ENCODE assay signal across 8 mouse cellular contexts in the genomic region with DNA sequence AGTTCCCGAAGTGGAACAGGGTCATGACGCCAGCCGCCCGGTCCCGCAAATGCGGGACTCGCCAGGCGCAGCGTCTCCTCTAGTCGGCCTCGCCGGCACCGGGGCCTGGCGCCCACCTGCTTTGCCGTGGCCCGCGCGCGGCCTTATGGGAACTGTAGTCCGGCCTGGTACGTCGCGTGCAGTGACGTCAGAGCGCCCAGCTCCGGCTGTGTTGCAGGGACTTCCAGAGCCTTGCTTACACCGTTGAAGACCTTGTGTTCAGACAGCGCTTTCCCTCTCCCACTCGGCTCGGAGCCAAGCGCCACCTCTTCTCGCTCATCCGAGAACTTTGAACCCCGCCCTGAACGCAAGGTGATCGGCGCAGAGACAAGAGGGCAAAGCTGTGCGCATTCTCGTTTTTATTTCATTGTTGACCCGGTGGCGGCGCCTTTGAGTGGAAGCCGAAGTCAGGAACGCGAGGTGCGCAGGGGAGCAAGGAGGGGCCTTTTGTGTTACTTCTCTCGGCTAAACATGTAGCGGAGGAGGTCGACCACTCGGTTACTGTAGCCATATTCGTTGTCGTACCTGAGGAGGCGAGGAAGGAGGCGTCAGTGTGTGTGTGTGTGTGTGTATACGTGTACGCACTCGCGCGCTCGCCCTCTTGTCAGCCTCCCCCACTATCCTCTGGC. TPM values are rescaled to one million over a fixed set of nuclear protein-coding genes. Genes with fewer than 3 reads are reported as not detected.
DNase-seq lines count a peak whose midpoint lies in the region; ATAC-seq and TF ChIP-seq lines count a peak whose summit lies in the region.

Tmem147 (minus strand) TSS at position 145 of the 668 bp plus-strand sequence.

- no peaks in the 10 kb centered on the region for H3K27me3 ChIP-seq in CH12.LX (replicated peaks)
- H3K27me3 ChIP-seq in forebrain, embryonic 11.5 days (ENCODE audit: control insufficient read depth, insufficient read depth, low read length) = no peaks in the 10 kb centered on the region
- H3K27me3 ChIP-seq in heart, embryonic 16.5 days (ENCODE audit: control insufficient read depth, insufficient read depth, low read length) = no peaks in the 10 kb centered on the region
- no peaks in the 10 kb centered on the region for H3K27me3 ChIP-seq in liver, embryonic 15.5 days
- H3K27me3 ChIP-seq in neural tube, embryonic 12.5 days (replicated peaks) = no peaks in the 10 kb centered on the region

- H3K9ac ChIP-seq in CH12.LX (ENCODE audit: insufficient read depth, low read depth) = peak within 1 kb of the TSS; percentile 77
- peak within 1 kb of the TSS; percentile 86 for H3K9ac ChIP-seq in forebrain, embryonic 11.5 days (ENCODE audit: low read length)
- H3K9ac ChIP-seq in heart, embryonic 16.5 days (ENCODE audit: low read length) = peak within 1 kb of the TSS; percentile 92
- H3K9ac ChIP-seq in liver, embryonic 15.5 days = peak within 1 kb of the TSS; percentile 77
- peak within 1 kb of the TSS; percentile 77 for H3K9ac ChIP-seq in neural tube, embryonic 12.5 days

- under 1% methylated on average over 60 of the region's 60 CpGs for WGBS in forebrain, embryonic 11.5 days
- under 1% methylated on average over 60 of the region's 60 CpGs for WGBS in heart, embryonic 16.5 days
- WGBS in liver, embryonic 15.5 days (ENCODE audit: insufficient replicate concordance) = under 1% methylated on average over 60 of the region's 60 CpGs
- WGBS in neural tube, embryonic 12.5 days = under 1% methylated on average over 60 of the region's 60 CpGs

- peaks cover 19 to 70% of the 10 kb centered on the region in 2 experiments for H3K36me3 ChIP-seq in CH12.LX (replicated peaks in 1 of 2; ENCODE audit: control insufficient read depth in 1 of 2, insufficient read depth in 1 of 2, low read length in 1 of 2)
- no peaks in the 10 kb centered on the region; the same call in 1 of the 2 replicates for H3K36me3 ChIP-seq in forebrain, embryonic 11.5 days (ENCODE audit: control insufficient read depth, insufficient read depth, low read length)
- H3K36me3 ChIP-seq in heart, embryonic 16.5 days (ENCODE audit: control insufficient read depth, insufficient read depth) = peaks cover 11% of the 10 kb centered on the region
- peaks cover 21% of the 10 kb centered on the region; the same call in 1 of the 2 replicates for H3K36me3 ChIP-seq in liver, embryonic 15.5 days (replicated peaks)
- peaks cover 24% of the 10 kb centered on the region for H3K36me3 ChIP-seq in neural tube, embryonic 12.5 days

- DNase-seq in CH12.LX (ENCODE audit: extremely low read depth) = peak; percentile 95
- DNase-seq in c-Kit-positive CD71-positive TER-119-negative erythroid progenitor cells, embryonic 14.5 days (ENCODE audit: low read depth) = peak; percentile 92
- peak; percentile 96 for DNase-seq in forebrain, embryonic 11.5 days (ENCODE audit: low spot score)
- peak; percentile 98 to 99 for DNase-seq in kidney, postnatal 36 days
- DNase-seq in telencephalon, adult 2 months (ENCODE audit: low read depth, low spot score) = peak; percentile 92

- H3K9me3 ChIP-seq in CH12.LX (replicated peaks; ENCODE audit: low read length) = no peaks in the 10 kb centered on the region
- no peaks in the 10 kb centered on the region for H3K9me3 ChIP-seq in forebrain, embryonic 11.5 days (ENCODE audit: control insufficient read depth, low read length)
- no peaks in the 10 kb centered on the region for H3K9me3 ChIP-seq in heart, embryonic 16.5 days (replicated peaks; ENCODE audit: control insufficient read depth, low read length)
- H3K9me3 ChIP-seq in liver, embryonic 15.5 days (replicated peaks) = no peaks in the 10 kb centered on the region
- no peaks in the 10 kb centered on the region for H3K9me3 ChIP-seq in neural tube, embryonic 12.5 days

- dilution Hi-C loops in CH12.LX (cut with MboI; ENCODE audit: extremely low pct_ligation_motif_present, extremely low pct_unique_long_range_greater_than_20kb, low sequenced_read_pairs) = no loop called here

- TF ChIP-seq POLR2A in CH12.LX (IDR thresholded peaks at IDR 0.05; ENCODE audit: low read depth, low read length) = peak; percentile 76

- peak within 1 kb of the TSS; percentile 91 for H3K4me2 ChIP-seq in CH12.LX (ENCODE audit: insufficient read depth, low read depth, poor library complexity, severe bottlenecking)
- peak within 1 kb of the TSS; percentile 88 for H3K4me2 ChIP-seq in forebrain, embryonic 11.5 days (ENCODE audit: low read depth, low read length, severe bottlenecking)
- peak within 1 kb of the TSS; percentile 73 for H3K4me2 ChIP-seq in heart, embryonic 16.5 days (ENCODE audit: low read depth, low read length)
- peak within 1 kb of the TSS; percentile 94 for H3K4me2 ChIP-seq in liver, embryonic 15.5 days
- peak within 1 kb of the TSS; percentile 62 for H3K4me2 ChIP-seq in neural tube, embryonic 12.5 days (replicated peaks)

- TF ChIP-seq EP300 in CH12.LX (IDR thresholded peaks at IDR 0.05; ENCODE audit: low read length) = no peak

- peak in 1 of 2 experiments; percentile 65; a peak in 2 of 4 replicates for TF ChIP-seq CTCF in CH12.LX (conservative IDR thresholded peaks at IDR 0.05 in 1 of 2, IDR thresholded peaks at IDR 0.05 in 1 of 2; ENCODE audit: low read depth in 2 of 2, low read length in 2 of 2)

- H3K4me3 ChIP-seq in CH12.LX (replicated peaks in 1 of 3; ENCODE audit: low read depth in 2 of 3, low read length in 2 of 3, poor library complexity in 1 of 3) = peak within 1 kb of the TSS; percentile 67 to 78 (median 73)
- peak within 1 kb of the TSS; percentile 75 for H3K4me3 ChIP-seq in forebrain, embryonic 11.5 days (ENCODE audit: low read depth, low read length)
- H3K4me3 ChIP-seq in heart, embryonic 16.5 days (ENCODE audit: low read length) = peak within 1 kb of the TSS; percentile 80
- peak within 1 kb of the TSS; percentile 84 for H3K4me3 ChIP-seq in liver, embryonic 15.5 days (replicated peaks)
- peak within 1 kb of the TSS; percentile 64 for H3K4me3 ChIP-seq in neural tube, embryonic 12.5 days

- TF ChIP-seq RAD21 in CH12.LX (IDR thresholded peaks at IDR 0.05; ENCODE audit: low read depth, low read length) = peak; percentile 31; the same call in 1 of the 2 replicates

- ATAC-seq in forebrain, embryonic 11.5 days (replicated peaks; ENCODE audit: low FRiP score) = peak; percentile 96
- ATAC-seq in heart, embryonic 16.5 days (replicated peaks; ENCODE audit: extremely low read depth, insufficient read depth, low FRiP score) = peak; percentile 98
- peak; percentile 93 for ATAC-seq in liver, embryonic 15.5 days (ENCODE audit: insufficient read depth)
- peak; percentile 98 for ATAC-seq in neural tube, embryonic 12.5 days (ENCODE audit: low FRiP score, low read depth)

- H3K4me1 ChIP-seq in CH12.LX (ENCODE audit: control insufficient read depth in 1 of 2, insufficient read depth in 2 of 2) = peaks cover 15 to 55% of the 10 kb centered on the region in 2 experiments; a peak in 3 of 4 replicates
- H3K4me1 ChIP-seq in forebrain, embryonic 11.5 days (replicated peaks; ENCODE audit: control insufficient read depth, insufficient read depth, low read length) = peaks cover 8% of the 10 kb centered on the region
- H3K4me1 ChIP-seq in heart, embryonic 16.5 days (ENCODE audit: control insufficient read depth, insufficient read depth, low read length) = peaks cover 14% of the 10 kb centered on the region
- H3K4me1 ChIP-seq in liver, embryonic 15.5 days (replicated peaks) = peaks cover 24% of the 10 kb centered on the region
- peaks cover 16% of the 10 kb centered on the region for H3K4me1 ChIP-seq in neural tube, embryonic 12.5 days

- in situ Hi-C loops in CH12.LX (cut with MboI; ENCODE audit: low pct_ligation_motif_present, low pct_unique_long_range_greater_than_20kb, low sequenced_read_pairs) = no loop called here

- peak within 1 kb of the TSS; percentile 90 for H3K27ac ChIP-seq in CH12.LX (ENCODE audit: insufficient read depth, low read depth)
- H3K27ac ChIP-seq in forebrain, embryonic 11.5 days (ENCODE audit: low read depth, low read length) = peak within 1 kb of the TSS; percentile 87
- peak within 1 kb of the TSS; percentile 90 for H3K27ac ChIP-seq in heart, embryonic 16.5 days (ENCODE audit: low read length)
- peak within 1 kb of the TSS; percentile 91 for H3K27ac ChIP-seq in liver, embryonic 15.5 days (replicated peaks)
- H3K27ac ChIP-seq in neural tube, embryonic 12.5 days = peak within 1 kb of the TSS; percentile 83

- no peaks in the 10 kb centered on the region for H3K79me2 ChIP-seq in CH12.LX (replicated peaks; ENCODE audit: control insufficient read depth, extremely low read depth, insufficient read depth, poor library complexity, severe bottlenecking)

TF ChIP-seq in CH12.LX, 34 proteins besides CTCF, POLR2A, EP300 and RAD21 (continues in another document):
- TF ChIP-seq SMC3 (IDR thresholded peaks at IDR 0.05; ENCODE audit: low read depth, low read length) = peak; percentile 53
- TF ChIP-seq ETS1 (conservative IDR thresholded peaks at IDR 0.05; ENCODE audit: low read depth, low read length) = peak; percentile 44
- TF ChIP-seq MXI1 (IDR thresholded peaks at IDR 0.05; ENCODE audit: low read depth, low read length) = peak; percentile 92
- no peak for TF ChIP-seq ZNF384 (IDR thresholded peaks at IDR 0.05; ENCODE audit: low read depth, low read length)
- TF ChIP-seq E2F4 (IDR thresholded peaks at IDR 0.05; ENCODE audit: insufficient replicate concordance, low read depth, low read length) = no peak
- peak; percentile 90 for TF ChIP-seq SIN3A (IDR thresholded peaks at IDR 0.05; ENCODE audit: low read length)
- 0 out of 2 replicates have a peak, but pooled peaks have one; percentile 51 for TF ChIP-seq MAZ (IDR thresholded peaks at IDR 0.05; ENCODE audit: low read depth, low read length)
- 0 out of 2 replicates have a peak, but pooled peaks have one; percentile 58 for TF ChIP-seq IRF4 (IDR thresholded peaks at IDR 0.05; ENCODE audit: low read depth, low read length)
- TF ChIP-seq NRF1 (IDR thresholded peaks at IDR 0.05; ENCODE audit: low read depth, low read length) = peak; percentile 76
- no peak for TF ChIP-seq USF2 (conservative IDR thresholded peaks at IDR 0.05; ENCODE audit: low read depth, low read length)
- TF ChIP-seq BHLHE40 (IDR thresholded peaks at IDR 0.05; ENCODE audit: low read depth, low read length) = peak; percentile 77
- no peak; the same call in 1 of the 2 replicates for TF ChIP-seq MYC (IDR thresholded peaks at IDR 0.05; ENCODE audit: low read depth, low read length)
- no peak for TF ChIP-seq ZC3H11A (IDR thresholded peaks at IDR 0.05; ENCODE audit: low read depth, low read length)
- TF ChIP-seq ELF1 (IDR thresholded peaks at IDR 0.05; ENCODE audit: low read depth, low read length) = peak; percentile 80

RNA-seq across cellular contexts. Expression of gene Tmem147, which starts in this region (rescaled TPM):
- 136 and 137 TPM in 2 replicates for total RNA-seq in CH12.LX (2012; rRNA removed)
- total RNA-seq in CH12.LX (2014; rRNA removed) = 152 and 154 TPM in 2 replicates
- polyA plus RNA-seq in CH12.LX (2012; ENCODE audit: insufficient read length, low read depth) = 98.4 and 149 TPM in 2 replicates
- 133 and 153 TPM in 2 replicates for polyA plus RNA-seq in forebrain, embryonic 11.5 days (2014; fragmentation: Nextera tagmentation; extraction: Ambion mirVana)
- polyA plus RNA-seq in heart, embryonic 16.5 days (2015; fragmentation: Nextera tagmentation; extraction: Ambion mirVana) = 197 and 203 TPM in 2 replicates
- polyA plus RNA-seq in liver, embryonic 15.5 days (2015; fragmentation: Nextera tagmentation; extraction: Ambion mirVana) = 97.4 and 105 TPM in 2 replicates
- 185 and 194 TPM in 2 replicates for polyA plus RNA-seq in neural tube, embryonic 12.5 days (2016; fragmentation: Nextera tagmentation; extraction: Ambion mirVana)

Comparison
In these comparisons a context has a peak if more than half of its experiments do, and no peak if none do; other contexts are left out.
1. Peak in every context shown above with its lines: DNase-seq, ATAC-seq, H3K4me3 ChIP-seq and H3K27ac ChIP-seq.